Mouse (Mus musculus) embryonic stem cell, embryonic (primary cell): ENCODE results near the gene Ccl21b.
"Not testable (repeated sequence)": the region's sequence is repeated elsewhere in the genome, so short reads cannot be mapped to it uniquely, and the experiment has no call there.

Experiments used
- CTCF ChIA-PET, 4 experiments: fragments of 300-600 bp in 2 of 4; fragments of 350-600 bp in 2 of 4; sonication (Branson Sonifier 250); formaldehyde crosslinking; loops; one replicate each; lab custom pipeline; 2022; ENCODE audit warnings: inconsistent platforms in 2 of 4; lab: Charles Lee
- POLR2A ChIA-PET, 4 experiments: fragments of 300-600 bp in 2 of 4; fragments of 350-600 bp in 2 of 4; sonication (Branson Sonifier 250); formaldehyde crosslinking; loops; one replicate each; lab custom pipeline; 2022; ENCODE audit warnings: antibody characterized with exemption in 4 of 4, inconsistent platforms in 1 of 4; lab: Charles Lee

Ccl21b gene

GRCm38 (mm10) chr4:42255467-42255866 lies at the start of gene Ccl21b:
Gene Ccl21b, plus strand, starts transcription at chr4:42255767.
- CTCF ChIA-PET, POLR2A ChIA-PET: not testable (repeated sequence)

- CTCF ChIA-PET, POLR2A ChIA-PET: not testable (repeated sequence)
Measured at GRCm38 (mm10) chr4:42240339-42240738, 15.2 kb upstream of the Ccl21b start, which contains the start of gene Gm10600. Gene Gm10600, plus strand, starts transcription at chr4:42240639.

- POLR2A ChIA-PET, CTCF ChIA-PET: not testable (repeated sequence)
Measured at GRCm38 (mm10) chr4:42293967-42294366, 38.4 kb downstream of the Ccl21b start, which contains the start of gene Gm21953. Gene Gm21953, plus strand, starts transcription at chr4:42294267.
